Mouse (Mus musculus): ENCODE results near the gene Zfp811.

DNA sequence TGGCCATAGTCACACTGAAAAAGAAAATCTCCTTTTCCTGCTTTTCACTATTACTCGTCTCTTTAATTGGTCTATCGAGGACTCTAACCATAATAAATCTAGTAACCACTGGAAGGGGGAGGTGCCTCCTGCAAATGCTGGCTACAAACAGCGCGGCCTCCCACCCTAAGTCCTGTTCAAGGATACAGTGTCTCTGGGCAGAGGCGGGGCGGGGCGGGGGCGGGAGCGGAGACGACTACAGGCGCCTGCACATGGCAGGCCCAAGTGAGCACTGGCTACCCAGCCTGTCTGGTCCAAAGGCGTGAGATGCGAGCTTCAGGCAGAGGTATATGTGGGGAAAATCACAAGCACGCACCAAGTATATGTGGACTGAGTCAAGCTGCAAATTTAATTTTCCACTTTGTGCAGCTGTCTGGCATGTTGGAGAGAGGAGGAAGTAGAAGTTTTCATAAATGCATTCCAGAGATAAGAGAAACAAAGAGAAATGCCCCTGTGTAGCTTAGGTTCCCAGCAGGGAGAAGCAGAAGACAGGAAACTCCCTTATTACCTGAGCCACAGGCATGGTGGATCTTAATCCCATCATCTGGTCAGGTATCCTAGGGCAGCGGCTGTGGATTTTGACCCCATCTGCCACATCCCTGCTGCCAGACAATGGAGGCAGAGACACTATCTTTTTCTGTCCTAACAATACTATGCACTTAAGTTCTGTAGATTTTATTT, 29.5 kb upstream of the Zfp811 start:
- TF ChIP-seq CTCF (IDR thresholded peaks at IDR 0.05; ENCODE audit: borderline replicate concordance, control insufficient read depth, extremely low read depth, insufficient read depth, low read length, poor library complexity) (no peak), POLR2A (IDR thresholded peaks at IDR 0.05; ENCODE audit: control insufficient read depth, extremely low read depth, insufficient read depth, low read length, poor library complexity) (no peak)
